Mouse (Mus musculus) left cerebral cortex, adult 2 months (tissue): ENCODE measurements around the gene Tmem8b. TPM values are rescaled to one million over a fixed set of nuclear protein-coding genes. Genes with fewer than 3 reads are reported as not detected.
A peak's percentile ranks its signal among the peaks of the same experiment; 100 is the strongest.

ENCODE experiments used
- DNase-seq, 2 experiments: peaks; one replicate each; pipeline ENCODE4 v3.0.0; 2021 to 2022; ENCODE audit warnings: low spot score in 2 of 2, mixed read lengths in 1 of 2; ENCODE audit errors: extremely low spot score in 1 of 2
- H3K27ac ChIP-seq: fragments of 200-600 bp; 2 replicates; pipeline ENCODE4 v1.8.1; 2022
- H3K4me3 ChIP-seq: fragments of 200-600 bp; 2 replicates; pipeline ENCODE4 v1.8.1; 2022
- CTCF ChIP-seq: fragments of 200-600 bp; IDR thresholded peaks from 2 replicates; pipeline ENCODE4 v1.8.1; 2022; ENCODE audit warnings: antibody characterized with exemption, mild to moderate bottlenecking, moderate library complexity
- intact Hi-C: fragments of 180-260 bp; cut with DNase I; formaldehyde crosslinking; loops from one replicate; pipeline ENCODE4 v1.15.1; 2025
- long read RNA-seq, 2 experiments: library from polyadenylated mRNA; stranded (forward); transcript quantifications; one replicate each; pipeline ENCODE4 v2.0.0; 2021; ENCODE audit warnings: borderline mapping rate in 2 of 2
- total RNA-seq, 2 experiments: library from RNA; stranded (reverse); gene quantifications; 2 replicates each; pipeline ENCODE4 v1.2.3; 2021

Gene Tmem8b
- 10 to 100 TPM; 63.1 to 66.2 TPM for total RNA-seq
- long read RNA-seq, experiment 1, full-length matches to known transcripts, result 19 of 61 reads
- long read RNA-seq, experiment 1, partial matches to known transcripts, result 20 of 61 reads
- long read RNA-seq, experiment 1, other reads (novel, unspliced or antisense), result 22 of 61 reads
- long read RNA-seq, experiment 2, full-length matches to known transcripts, result 17 of 48 reads
- long read RNA-seq, experiment 2, partial matches to known transcripts, result 23 of 48 reads
- long read RNA-seq, experiment 2, other reads (novel, unspliced or antisense), result 8 of 48 reads

- intact Hi-C loops, result loop anchor here (1.0 kb wide), 1 partner anchor 38 kb away; the partner anchor contains the start of gene Npr2
- DNase-seq, result peak; percentile 89 to 90
- no peak for TF ChIP-seq CTCF
- H3K4me3 ChIP-seq, result peak within 1 kb of the TSS; percentile 67
- H3K27ac ChIP-seq, result peak within 1 kb of the TSS; percentile 91
Observed at GRCm38 (mm10) chr4:43668782-43669427, at the start of gene Tmem8b, which contains the start of gene Fam221b. Tmem8b (plus strand) TSS chr4:43668971. Fam221b (minus strand) TSS chr4:43669145.

- no peak overlapping the region for H3K27ac ChIP-seq
- no peak for TF ChIP-seq CTCF
- DNase-seq, result no peak
- H3K4me3 ChIP-seq, result no peak overlapping the region
- intact Hi-C loops, result no loop called here
Observed at GRCm38 (mm10) chr4:43620146-43620778, 48.5 kb upstream of the Tmem8b start.

GRCm38 (mm10) chr4:43629106-43629817 lies 39.5 kb upstream of the Tmem8b start:
- no peak overlapping the region for H3K27ac ChIP-seq
- intact Hi-C loops, result no loop called here
- DNase-seq, result no peak
- TF ChIP-seq CTCF, result no peak
- H3K4me3 ChIP-seq, result no peak overlapping the region

GRCm38 (mm10) chr4:43630030-43630581 lies 38.7 kb upstream of the Tmem8b start:
- Histone ChIP-seq H3K4me3 (no peak overlapping the region), H3K27ac (peak overlapping the region; percentile 71; the same call in 1 of the 2 replicates)
- TF ChIP-seq CTCF, result peak; percentile 89
- DNase-seq, result peak; percentile 74 to 86
- intact Hi-C loops, result loop anchor here (1.0 to 2.0 kb wide), 3 partner anchors 26 to 231 kb away; partner anchors contain the start of gene Hint2

GRCm38 (mm10) chr4:43630671-43631045 lies 38.1 kb upstream of the Tmem8b start:
- no peak for TF ChIP-seq CTCF
- Histone ChIP-seq H3K27ac (peak overlapping the region; percentile 71), H3K4me3 (peak overlapping the region; percentile 78)
- intact Hi-C loops, result loop anchor here (1.0 to 2.0 kb wide), 4 partner anchors 26 to 230 kb away; partner anchors contain the start of genes Hint2 and Tmem8b
- DNase-seq, result no peak

GRCm38 (mm10) chr4:43631046-43631955 lies 37.5 kb upstream of the Tmem8b start, which contains the start of gene Npr2:
Npr2 (plus strand) TSS chr4:43631935.
- peak; percentile 38 to 44 for DNase-seq
- peak within 1 kb of the TSS; percentile 88 for H3K27ac ChIP-seq
- TF ChIP-seq CTCF, result no peak
- intact Hi-C loops, result loop anchor here (1.0 to 2.0 kb wide), 2 partner anchors 37 to 230 kb away; partner anchors contain the start of gene Tmem8b
- peak within 1 kb of the TSS; percentile 78 for H3K4me3 ChIP-seq

- no peak for TF ChIP-seq CTCF
- peak overlapping the region; percentile 88 for H3K27ac ChIP-seq
- intact Hi-C loops, result loop anchor here (1.0 to 2.0 kb wide), 2 partner anchors 36 to 229 kb away; partner anchors contain the start of gene Tmem8b
- H3K4me3 ChIP-seq, result peak overlapping the region; percentile 78
- peak; percentile 15 to 30 for DNase-seq
Observed at GRCm38 (mm10) chr4:43631956-43632920, 36.5 kb upstream of the Tmem8b start.

GRCm38 (mm10) chr4:43633296-43633695 lies 35.5 kb upstream of the Tmem8b start:
- peak in 1 of 2 experiments; percentile 8 for DNase-seq
- no peak for TF ChIP-seq CTCF

GRCm38 (mm10) chr4:43633736-43634135 lies 35.0 kb upstream of the Tmem8b start:
- no peak for DNase-seq
- intact Hi-C loops, result no loop called here
- TF ChIP-seq CTCF, result no peak
- Histone ChIP-seq H3K27ac (no peak overlapping the region), H3K4me3 (no peak overlapping the region)

More at GRCm38 (mm10) chr4:43633296-43633695, 35.5 kb upstream of the Tmem8b start:
- H3K27ac ChIP-seq, result no peak overlapping the region
- intact Hi-C loops, result no loop called here
- H3K4me3 ChIP-seq, result no peak overlapping the region
